Mouse (Mus musculus) ES-E14 (cell line): ENCODE results near the gene Tmem140.

Experiments
- CHD2 ChIP-seq: IDR thresholded peaks from 2 replicates; pipeline ENCODE4 v1.6.1; 2014; ENCODE audit warnings: mild to moderate bottlenecking, low read depth, low read length, inconsistent platforms
- MAFK ChIP-seq: IDR thresholded peaks from 2 replicates; pipeline ENCODE4 v1.6.1; 2014; ENCODE audit warnings: mild to moderate bottlenecking, low read depth, low read length, inconsistent platforms; ENCODE audit not compliant: insufficient read depth
- ZNF384 ChIP-seq: IDR thresholded peaks from 2 replicates; pipeline ENCODE4 v1.6.1; 2012; ENCODE audit warnings: low read depth, low read length, inconsistent platforms

- TF ChIP-seq ZNF384 (no peak), MAFK (no peak), CHD2 (no peak)
Observed at GRCm38 (mm10) chr6:34874101-34874921, 11.4 kb downstream of the Tmem140 start.
